Mouse (Mus musculus): ENCODE data around the gene Usp47.

DNA sequence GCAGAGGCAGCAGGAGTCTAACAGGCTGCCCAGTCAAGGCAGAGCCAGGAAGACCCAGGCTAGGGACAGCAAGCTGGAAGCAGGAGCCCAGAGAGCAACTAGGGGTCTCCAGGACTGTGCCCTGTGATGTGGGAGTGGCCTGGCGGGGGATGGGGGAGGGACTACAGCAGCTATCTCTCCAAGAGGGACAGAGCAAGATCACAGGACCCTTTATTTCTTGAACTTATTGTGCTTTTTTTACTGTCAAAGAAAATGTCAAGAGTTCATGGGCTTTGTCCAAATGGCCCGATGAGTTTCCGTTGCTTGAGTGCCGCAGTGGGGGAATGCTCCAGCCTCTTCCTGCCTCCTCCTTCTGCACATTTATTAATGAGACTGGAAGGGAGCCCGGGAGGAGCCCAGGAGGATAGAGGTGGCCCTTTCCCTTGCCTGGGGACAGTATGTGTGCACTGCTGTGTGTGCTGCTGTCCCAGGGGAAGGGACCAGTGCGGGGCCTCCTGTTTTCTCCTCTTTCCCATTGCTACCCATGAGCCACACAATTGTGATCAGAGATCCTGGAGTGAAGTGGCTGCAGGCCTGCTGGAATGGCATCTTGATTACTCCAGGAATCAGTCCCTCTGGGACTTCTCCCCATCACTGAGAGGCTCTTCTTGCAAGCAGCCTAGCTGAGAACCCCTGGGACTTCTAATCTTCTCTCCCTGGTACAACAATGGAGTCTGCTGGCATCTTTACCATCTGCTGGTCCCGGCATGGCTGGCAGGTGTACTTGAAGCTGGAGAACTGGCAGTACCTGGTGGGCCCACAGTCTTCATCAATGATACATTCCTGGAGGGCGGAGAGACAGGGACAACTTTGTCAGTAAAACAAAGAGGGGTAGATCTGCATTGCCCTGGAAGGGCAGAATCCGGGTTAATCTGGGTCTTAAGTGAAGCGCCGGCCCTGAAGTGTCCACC lies 97.8 kb downstream of the Usp47 start:
- TF ChIP-seq CTCF (IDR thresholded peaks at IDR 0.05) (no peak), POLR2A (IDR thresholded peaks at IDR 0.05; ENCODE audit: insufficient read depth, low read depth, low read length) (no peak)
